Mouse (Mus musculus): Measurements from ENCODE around the gene Mutyh.

DNA sequence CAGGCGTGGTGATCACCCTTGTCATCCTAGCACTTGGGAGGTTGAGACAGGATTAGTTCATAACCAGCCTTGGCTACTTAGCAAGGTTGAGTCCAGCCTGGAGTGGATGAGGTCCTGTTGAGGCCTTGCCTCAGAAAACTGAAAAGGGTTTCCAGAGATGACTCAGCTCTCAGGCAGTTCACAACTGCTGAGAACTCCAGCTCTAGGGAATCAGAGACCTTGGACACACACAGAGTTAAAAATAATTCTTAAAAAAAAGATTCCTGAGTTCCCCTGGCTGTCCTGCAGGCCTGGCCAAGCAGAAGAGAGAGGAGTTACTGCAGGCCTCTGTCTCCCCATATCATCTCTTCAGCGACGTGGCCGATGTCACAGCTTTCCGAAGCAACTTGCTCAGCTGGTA lies 7.8 kb downstream of the Mutyh start:
- TF ChIP-seq MAFK (IDR thresholded peaks at IDR 0.05; ENCODE audit: insufficient read depth, low read depth, low read length) = no peak
- TF ChIP-seq HCFC1 (IDR thresholded peaks at IDR 0.05; ENCODE audit: borderline replicate concordance, insufficient read depth, low read length) = no peak
